Mouse (Mus musculus) limb, embryonic 14.5 days (tissue): ENCODE data around the gene B3galt4. TPM values are rescaled to one million over a fixed set of nuclear protein-coding genes. Genes with fewer than 3 reads are reported as not detected.

Experiments used
- ATAC-seq: fragments of 200-750 bp; cut with Nextera tagmentation; 2 replicates; pipeline ENCODE4 v1.8.0; 2017; ENCODE audit warnings: low read depth, moderate number of reproducible peaks, moderate TSS enrichment; ENCODE audit not compliant: low FRiP score
- DNase-seq: peaks from one replicate; pipeline ENCODE4 v3.0.0-alpha.2; 2015; ENCODE audit warnings: low spot score
- H3K27ac ChIP-seq: fragments of 300-500 bp; sonication (generic); replicated peaks from 2 replicates; pipeline ENCODE4 v1.5.1; 2014; ENCODE audit warnings: low read depth, mild to moderate bottlenecking, low read length, moderate library complexity, mixed read lengths
- H3K27me3 ChIP-seq: fragments of 300-500 bp; sonication (generic); 2 replicates; pipeline ENCODE4 v1.6.1; 2014; ENCODE audit warnings: low read length, mixed read lengths; ENCODE audit not compliant: control insufficient read depth, insufficient read depth
- H3K36me3 ChIP-seq: fragments of 300-500 bp; sonication (generic); 2 replicates; pipeline ENCODE4 v1.6.1; 2014; ENCODE audit warnings: mild to moderate bottlenecking, low read length, moderate library complexity, mixed read lengths; ENCODE audit not compliant: control insufficient read depth, insufficient read depth
- H3K4me1 ChIP-seq: fragments of 300-500 bp; sonication (generic); 2 replicates; pipeline ENCODE4 v1.6.1; 2014; ENCODE audit warnings: antibody characterized with exemption, low read length, mixed read lengths; ENCODE audit not compliant: control insufficient read depth, insufficient read depth
- H3K4me2 ChIP-seq: fragments of 300-500 bp; sonication (generic); replicated peaks from 2 replicates; pipeline ENCODE4 v1.6.1; 2014; ENCODE audit warnings: low read depth, mild to moderate bottlenecking, low read length, moderate library complexity; ENCODE audit not compliant: severe bottlenecking
- H3K4me3 ChIP-seq: fragments of 300-500 bp; sonication (generic); replicated peaks from 2 replicates; pipeline ENCODE4 v1.5.1; 2014; ENCODE audit warnings: low read length
- H3K9ac ChIP-seq: fragments of 300-500 bp; sonication (generic); 2 replicates; pipeline ENCODE4 v1.6.1; 2014; ENCODE audit warnings: mild to moderate bottlenecking, low read depth, low read length, moderate library complexity; ENCODE audit not compliant: severe bottlenecking
- H3K9me3 ChIP-seq: fragments of 300-500 bp; sonication (generic); 2 replicates; pipeline ENCODE4 v1.6.1; 2016; ENCODE audit warnings: low read length; ENCODE audit not compliant: control insufficient read depth
- POLR2A ChIP-seq: fragments of 200-500 bp; IDR thresholded peaks from 2 replicates; pipeline ENCODE4 v1.8.0; 2012; ENCODE audit warnings: inconsistent platforms, mild to moderate bottlenecking, moderate library complexity, borderline replicate concordance; ENCODE audit not compliant: insufficient read depth, insufficient read length; ENCODE audit errors: extremely low read depth
- WGBS: fragments of 180-500 bp; shearing (Covaris S2); extraction: QIAGEN DNeasy Blood & Tissue Kit; methylation state at CpG from one replicate; pipeline ENCODE4 v1.1.7; 2014; 5-methylcytosine and 5-hydroxymethylcytosine counted together
- polyA plus RNA-seq, 2 experiments: library from polyadenylated mRNA; depleted of rRNA in 1 of 2; stranded (reverse) in 1 of 2; unstranded in 1 of 2; fragments of >200 nt; fragmentation: Nextera tagmentation in 1 of 2; extraction: Ambion mirVana in 1 of 2; gene quantifications; 2 replicates each; pipeline versions ENCODE4 v1.2.1 to v1.2.3; 2012 to 2014

Gene B3galt4
- polyA plus RNA-seq, 2 experiments, result 4.0 to 7.7 TPM

DNA sequence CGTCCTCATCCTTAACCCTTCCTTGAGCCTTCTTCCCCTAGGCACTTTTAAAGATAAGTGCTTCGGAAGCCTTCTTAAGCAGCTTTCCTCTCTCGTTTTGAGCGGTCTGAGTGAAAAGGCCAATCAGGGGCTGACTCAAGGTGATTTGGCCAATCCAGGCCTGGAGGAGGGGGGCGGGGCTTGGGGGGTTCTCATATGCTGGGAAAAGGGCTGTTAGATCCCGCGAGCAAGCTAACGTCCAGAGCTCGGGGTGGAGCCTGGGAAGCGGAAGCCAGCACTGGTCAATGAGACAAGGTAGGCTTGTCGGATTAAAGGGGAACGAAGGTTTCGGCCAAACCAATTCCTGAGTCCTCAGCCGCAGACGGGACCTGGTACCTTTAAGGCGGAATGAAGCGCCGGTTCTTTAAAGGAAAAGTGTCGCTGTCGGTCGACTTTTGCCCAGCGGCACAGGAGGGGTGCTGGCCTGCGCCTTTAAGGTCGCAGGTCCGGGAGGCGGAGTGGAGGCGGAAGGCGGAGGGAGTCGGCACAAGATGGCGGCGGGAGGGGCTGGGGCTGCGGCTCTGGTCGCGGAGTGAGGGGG lies 35.5 kb downstream of the B3galt4 start, which contains the start of the genes Tapbp and Zbtb22:
Gene Tapbp (plus strand): TSS at position 229 of the 580 bp plus-strand sequence.
Gene Zbtb22 (plus strand): TSS at position 234 of the 580 bp plus-strand sequence.
- no peak for TF ChIP-seq POLR2A
- DNase-seq (peak; percentile 98), ATAC-seq (peak; percentile 91)
- WGBS, result 2% methylated on average over 29 of the region's 34 CpGs
- H3K27me3 ChIP-seq, result no peaks in the 10 kb centered on the region
- H3K9me3 ChIP-seq, result no peaks in the 10 kb centered on the region
- H3K4me1 ChIP-seq, result peaks cover 18% of the 10 kb centered on the region
- H3K9ac ChIP-seq, result peak within 1 kb of the TSS; percentile 50
- no peak within 1 kb of the TSS for H3K27ac ChIP-seq
- H3K36me3 ChIP-seq, result peaks cover 48% of the 10 kb centered on the region
- peak within 1 kb of the TSS; percentile 48 for H3K4me3 ChIP-seq
- H3K4me2 ChIP-seq, result peak within 1 kb of the TSS; percentile 44

DNA sequence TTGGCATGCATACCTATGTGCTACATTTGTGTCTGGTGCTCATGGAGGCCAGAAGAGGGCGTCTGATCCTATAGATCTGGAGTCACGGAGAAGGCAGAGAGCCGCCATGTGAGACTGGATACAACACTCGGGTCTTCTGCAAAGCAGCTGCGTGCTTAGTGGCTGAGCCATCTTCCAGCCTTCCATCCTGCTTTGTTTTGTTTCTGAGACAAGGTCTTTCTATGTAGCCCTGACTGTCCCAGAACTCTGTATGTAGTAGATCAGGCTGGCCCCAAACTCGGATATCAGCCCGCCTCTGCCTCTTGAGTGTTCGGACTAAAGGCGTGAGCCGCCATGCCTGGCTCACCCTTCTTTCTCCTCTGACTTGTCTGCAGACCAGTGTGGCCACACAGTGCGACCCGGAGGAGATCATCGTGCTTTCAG lies 36.3 kb downstream of the B3galt4 start:
- no peak overlapping the region for H3K9ac ChIP-seq

DNA sequence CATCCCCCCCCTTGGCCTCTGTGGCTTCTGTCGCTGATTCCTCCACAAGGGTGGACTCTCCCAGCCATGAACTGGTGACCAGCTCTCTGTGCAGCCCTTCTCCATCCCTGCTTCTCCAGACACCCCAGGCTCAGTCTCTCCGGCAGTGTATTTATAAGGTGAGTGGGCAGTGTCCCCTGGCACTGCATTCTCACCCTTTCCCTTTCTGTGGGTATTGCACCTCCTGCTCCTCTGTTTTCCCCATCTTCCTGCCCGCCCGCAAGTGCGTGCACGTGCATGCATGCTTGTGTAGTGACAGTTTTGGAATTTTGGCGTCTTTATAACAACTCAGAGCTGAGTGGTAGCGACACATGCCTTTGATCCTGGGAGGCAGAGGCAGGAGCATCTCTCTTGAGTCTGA lies 37.4 kb downstream of the B3galt4 start:
- 96% methylated on average over 8 of the region's 8 CpGs for WGBS
- DNase-seq, result no peak
- TF ChIP-seq POLR2A, result no peak
- H3K4me2 ChIP-seq, result no peak overlapping the region
- H3K27me3 ChIP-seq, result no peaks in the 10 kb centered on the region
- peaks cover 21% of the 10 kb centered on the region for H3K4me1 ChIP-seq
- H3K36me3 ChIP-seq, result peaks cover 48% of the 10 kb centered on the region
- H3K9me3 ChIP-seq, result no peaks in the 10 kb centered on the region
- no peak overlapping the region for H3K4me3 ChIP-seq
- no peak overlapping the region for H3K9ac ChIP-seq
- H3K27ac ChIP-seq, result no peak overlapping the region
- no peak for ATAC-seq

More for the DNA sequence above, 36.3 kb downstream of the B3galt4 start:
- WGBS, result 84% methylated on average over 13 of the region's 13 CpGs
- H3K9me3 ChIP-seq, result no peaks in the 10 kb centered on the region
- no peak for DNase-seq
- H3K27ac ChIP-seq, result no peak overlapping the region
- TF ChIP-seq POLR2A, result no peak
- ATAC-seq, result no peak
- H3K27me3 ChIP-seq, result no peaks in the 10 kb centered on the region
- peaks cover 48% of the 10 kb centered on the region for H3K36me3 ChIP-seq
- H3K4me2 ChIP-seq, result peak overlapping the region; percentile 44; the same call in 1 of the 2 replicates
- H3K4me1 ChIP-seq, result peaks cover 26% of the 10 kb centered on the region
- H3K4me3 ChIP-seq, result peak overlapping the region; percentile 48; the same call in 1 of the 2 replicates

DNA sequence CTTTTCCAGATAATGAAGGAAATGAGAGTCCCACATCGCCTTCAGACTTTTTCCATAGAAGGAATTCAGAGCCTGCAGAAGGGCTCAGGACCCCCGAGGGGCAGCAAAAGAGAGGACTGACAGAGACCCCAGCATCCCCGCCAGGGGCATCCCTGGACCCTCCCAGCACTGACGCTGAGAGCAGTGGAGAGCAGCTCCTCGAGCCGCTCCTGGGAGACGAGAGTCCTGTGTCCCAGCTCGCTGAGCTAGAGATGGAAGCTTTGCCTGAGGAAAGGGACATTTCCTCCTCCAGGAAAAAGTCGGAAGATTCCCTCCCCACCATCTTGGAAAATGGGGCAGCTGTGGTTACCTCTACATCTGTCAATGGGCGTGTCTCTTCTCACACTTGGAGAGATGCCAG lies 38.0 kb downstream of the B3galt4 start:
- H3K27me3 ChIP-seq, result no peaks in the 10 kb centered on the region
- no peak overlapping the region for H3K9ac ChIP-seq
- no peaks in the 10 kb centered on the region for H3K9me3 ChIP-seq
- H3K4me2 ChIP-seq, result no peak overlapping the region
- peaks cover 19% of the 10 kb centered on the region for H3K4me1 ChIP-seq
- 90% methylated on average over 10 of the region's 10 CpGs for WGBS
- DNase-seq, result no peak
- H3K36me3 ChIP-seq, result peaks cover 48% of the 10 kb centered on the region
- H3K27ac ChIP-seq, result no peak overlapping the region
- no peak for TF ChIP-seq POLR2A
- H3K4me3 ChIP-seq, result no peak overlapping the region
- ATAC-seq, result no peak

DNA sequence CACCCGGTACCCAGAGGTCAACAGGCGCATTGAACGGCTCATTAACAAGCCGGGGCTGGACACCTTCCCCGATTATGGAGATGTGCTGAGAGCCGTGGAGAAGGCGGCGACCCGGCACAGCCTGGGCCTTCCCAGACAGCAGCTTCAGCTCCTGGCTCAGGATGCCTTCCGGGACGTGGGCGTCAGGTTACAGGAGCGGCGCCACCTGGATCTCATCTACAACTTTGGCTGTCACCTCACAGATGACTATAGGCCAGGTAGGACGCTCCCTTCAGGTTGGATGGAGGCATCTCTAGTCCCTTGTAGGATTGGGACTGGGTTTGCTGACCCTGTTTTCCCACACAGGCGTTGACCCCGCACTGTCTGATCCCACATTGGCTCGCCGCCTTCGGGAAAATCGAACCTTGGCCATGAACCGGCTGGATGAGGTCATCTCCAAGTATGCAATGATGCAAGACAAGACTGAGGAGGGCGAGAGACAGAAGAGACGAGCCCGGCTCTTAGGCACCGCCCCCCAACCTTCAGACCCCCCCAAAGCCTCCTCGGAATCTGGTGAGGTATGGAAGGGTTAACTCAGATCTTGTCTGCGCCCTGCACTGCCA lies 39.4 kb downstream of the B3galt4 start:
- Histone ChIP-seq H3K36me3 (peaks cover 43% of the 10 kb centered on the region), H3K4me3 (no peak overlapping the region), H3K27me3 (no peaks in the 10 kb centered on the region), H3K9ac (no peak overlapping the region), H3K4me1 (peaks cover 19% of the 10 kb centered on the region), H3K9me3 (no peaks in the 10 kb centered on the region), H3K27ac (no peak overlapping the region), H3K4me2 (no peak overlapping the region)
- ATAC-seq (no peak), DNase-seq (no peak)
- no peak for TF ChIP-seq POLR2A
- WGBS, result 92% methylated on average over 28 of the region's 28 CpGs
